Mouse (Mus musculus) G1E (cell line): ENCODE data around the gene Usf1.

Source experiments
- CTCF ChIP-seq: IDR thresholded peaks from 2 replicates; pipeline ENCODE4 v1.5.1; 2012; ENCODE audit warnings: low read depth, low read length, inconsistent platforms, mixed read lengths
- POLR2AphosphoS5 ChIP-seq: IDR thresholded peaks from 2 replicates; pipeline ENCODE4 v1.6.1; 2012; ENCODE audit warnings: low read depth, low read length, inconsistent platforms; ENCODE audit not compliant: insufficient replicate concordance
- TAL1 ChIP-seq: conservative IDR thresholded peaks from 2 replicates; pipeline ENCODE4 v1.6.1; 2012; ENCODE audit warnings: low read depth, low read length, inconsistent platforms, mixed read lengths

DNA sequence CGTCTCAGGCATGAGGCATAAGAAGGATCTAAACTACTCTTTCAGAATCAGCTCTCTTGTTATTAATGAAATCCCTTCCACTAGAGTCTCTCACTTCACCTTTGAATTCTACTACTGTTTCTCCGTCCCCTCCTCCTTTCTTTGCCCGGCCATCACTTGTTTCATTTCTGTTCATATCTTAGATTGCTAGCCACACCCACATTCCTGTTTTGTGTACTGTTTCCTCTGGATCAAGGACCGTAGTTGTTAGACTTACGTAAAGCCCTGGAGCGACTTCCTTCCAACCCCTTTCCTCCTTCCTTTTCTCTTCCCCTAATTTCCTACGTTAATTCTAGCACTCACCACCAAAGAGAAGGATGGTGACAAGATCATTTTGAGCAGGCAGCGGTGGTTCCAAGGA is 28.0 kb downstream of the Usf1 start:
- TF ChIP-seq CTCF (no peak), POLR2AphosphoS5 (no peak), TAL1 (no peak)
